Mouse (Mus musculus): Measurements from ENCODE around the gene Paqr7.

Gene Paqr7

GRCm38 (mm10) chr4:134496595-134497210, at the start of gene Paqr7:
TSS of gene Paqr7 (plus strand) at chr4:134496697.
- peak; percentile 78 for DNase-seq (ENCODE audit: low spot score)

- no peak for DNase-seq (ENCODE audit: low spot score)
These were observed 48.5 kb upstream of the Paqr7 start for GRCm38 (mm10) chr4:134447966-134448365.

- DNase-seq (ENCODE audit: low spot score) = no peak
These were observed 46.7 kb upstream of the Paqr7 start for GRCm38 (mm10) chr4:134449595-134450391.

GRCm38 (mm10) chr4:134450392-134451195, 45.9 kb upstream of the Paqr7 start:
- DNase-seq (ENCODE audit: low spot score) = peak; percentile 46

- no peak for DNase-seq (ENCODE audit: low spot score)
These were observed 45.0 kb upstream of the Paqr7 start for GRCm38 (mm10) chr4:134451484-134451883.

GRCm38 (mm10) chr4:134453619-134454400, 42.7 kb upstream of the Paqr7 start:
- no peak for DNase-seq (ENCODE audit: low spot score)

GRCm38 (mm10) chr4:134455310-134455709, 41.2 kb upstream of the Paqr7 start:
- no peak for DNase-seq (ENCODE audit: low spot score)

GRCm38 (mm10) chr4:134457130-134457825, 39.2 kb upstream of the Paqr7 start:
- DNase-seq (ENCODE audit: low spot score) = no peak

- no peak for DNase-seq (ENCODE audit: low spot score)
These were observed 37.6 kb upstream of the Paqr7 start for GRCm38 (mm10) chr4:134458856-134459255.

- no peak for DNase-seq (ENCODE audit: low spot score)
These were observed 36.2 kb upstream of the Paqr7 start for GRCm38 (mm10) chr4:134460277-134460676.

- no peak for DNase-seq (ENCODE audit: low spot score)
These were observed 35.2 kb upstream of the Paqr7 start for GRCm38 (mm10) chr4:134461252-134461651.

GRCm38 (mm10) chr4:134465789-134466188, 30.7 kb upstream of the Paqr7 start:
- DNase-seq (ENCODE audit: low spot score) = no peak

- no peak for DNase-seq (ENCODE audit: low spot score)
These were observed 29.9 kb upstream of the Paqr7 start for GRCm38 (mm10) chr4:134466381-134467262.

- DNase-seq (ENCODE audit: low spot score) = no peak
These were observed 28.9 kb upstream of the Paqr7 start for GRCm38 (mm10) chr4:134467435-134468214.

- DNase-seq (ENCODE audit: low spot score) = peak; percentile 97
These were observed 28.3 kb upstream of the Paqr7 start, which contains the start of gene Stmn1 for GRCm38 (mm10) chr4:134468215-134468575. TSS of gene Stmn1 (plus strand) at chr4:134468320.

GRCm38 (mm10) chr4:134468578-134469266, 27.8 kb upstream of the Paqr7 start:
- peak; percentile 93 for DNase-seq (ENCODE audit: low spot score)

- DNase-seq (ENCODE audit: low spot score) = no peak
These were observed 27.1 kb upstream of the Paqr7 start for GRCm38 (mm10) chr4:134469341-134469796.

GRCm38 (mm10) chr4:134469985-134470384, 26.5 kb upstream of the Paqr7 start:
- DNase-seq (ENCODE audit: low spot score) = no peak

GRCm38 (mm10) chr4:134471469-134471868, 25.0 kb upstream of the Paqr7 start:
- no peak for DNase-seq (ENCODE audit: low spot score)
